Mouse (Mus musculus) splenic B cell, adult 2 months (primary cell): Measurements from ENCODE around the gene Zfp830.

Source experiments
- DNase-seq: peaks from one replicate; pipeline ENCODE4 v3.0.0-alpha.2; 2011; ENCODE audit warnings: low read depth, low spot score
- H3K27me3 ChIP-seq: 2 replicates; pipeline ENCODE4 v1.6.1; 2012; ENCODE audit warnings: mild to moderate bottlenecking, low read length, moderate library complexity, mixed read lengths; ENCODE audit not compliant: control insufficient read depth, poor library complexity, insufficient read depth, severe bottlenecking
- H3K36me3 ChIP-seq: 2 replicates; pipeline ENCODE4 v1.6.1; 2012; ENCODE audit warnings: mild to moderate bottlenecking, low read length, moderate library complexity, mixed read lengths; ENCODE audit not compliant: control insufficient read depth, poor library complexity, insufficient read depth, severe bottlenecking

Zfp830 gene

DNA sequence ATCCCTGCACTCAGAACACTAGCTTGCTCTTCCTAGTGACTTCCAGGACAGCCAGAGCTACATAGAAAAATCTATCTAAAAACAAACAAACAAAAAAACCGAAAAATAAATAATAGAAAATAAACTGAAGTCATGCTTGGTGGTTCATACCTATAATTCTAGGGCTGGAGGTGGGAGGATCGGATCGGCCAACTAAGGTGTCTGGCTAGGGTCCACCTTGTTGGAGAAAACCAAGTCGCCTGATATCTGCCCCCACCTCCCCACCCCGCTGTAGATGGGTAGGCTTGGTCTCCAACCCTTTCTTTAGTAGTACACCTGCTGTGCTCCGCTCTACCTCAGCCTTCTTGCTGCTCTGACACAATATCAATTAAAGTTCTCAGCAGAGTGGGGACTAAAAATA is 18.1 kb downstream of the Zfp830 start:
- Histone ChIP-seq H3K27me3 (no peaks in the 10 kb centered on the region), H3K36me3 (peaks cover 4% of the 10 kb centered on the region; the same call in 1 of the 2 replicates)
- no peak for DNase-seq

DNA sequence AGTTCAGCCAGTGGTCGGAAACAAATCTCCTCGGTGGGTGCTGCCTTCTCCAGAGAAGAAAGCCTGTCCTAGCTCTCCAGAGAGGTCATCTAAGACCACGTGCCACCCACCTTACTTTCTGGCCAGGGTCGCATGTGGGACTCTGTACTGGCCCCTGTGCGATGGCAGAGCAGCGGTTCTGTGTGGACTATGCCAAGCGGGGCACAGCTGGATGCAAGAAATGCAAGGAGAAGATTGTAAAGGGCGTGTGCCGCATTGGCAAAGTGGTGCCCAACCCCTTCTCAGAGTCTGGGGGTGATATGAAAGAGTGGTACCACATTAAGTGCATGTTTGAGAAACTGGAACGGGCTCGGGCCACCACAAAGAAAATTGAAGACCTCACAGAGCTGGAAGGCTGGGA is 19.3 kb downstream of the Zfp830 start:
- DNase-seq: no peak
- Histone ChIP-seq H3K36me3 (peaks cover 7% of the 10 kb centered on the region), H3K27me3 (no peaks in the 10 kb centered on the region)

DNA sequence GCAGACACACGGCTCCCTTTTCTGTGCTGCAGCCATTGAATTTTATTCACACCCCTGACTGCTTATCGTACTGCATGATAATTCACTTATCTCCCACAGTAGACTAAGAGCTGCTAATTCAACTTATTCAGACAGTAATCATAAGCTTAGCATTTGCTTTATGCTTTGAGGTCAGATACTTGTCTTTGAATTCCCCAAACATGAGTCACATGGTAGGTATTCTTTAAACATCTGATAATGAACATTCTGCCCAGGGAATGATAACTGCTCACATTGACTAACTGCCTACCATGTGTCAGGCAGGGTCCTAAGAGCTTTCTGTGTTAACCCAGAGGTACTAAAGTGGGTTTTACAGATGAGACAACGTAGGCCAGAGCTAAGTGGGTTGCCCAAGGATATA is 42.5 kb downstream of the Zfp830 start:
- H3K36me3 ChIP-seq: peaks cover 20% of the 10 kb centered on the region
- no peaks in the 10 kb centered on the region for H3K27me3 ChIP-seq
- no peak for DNase-seq

DNA sequence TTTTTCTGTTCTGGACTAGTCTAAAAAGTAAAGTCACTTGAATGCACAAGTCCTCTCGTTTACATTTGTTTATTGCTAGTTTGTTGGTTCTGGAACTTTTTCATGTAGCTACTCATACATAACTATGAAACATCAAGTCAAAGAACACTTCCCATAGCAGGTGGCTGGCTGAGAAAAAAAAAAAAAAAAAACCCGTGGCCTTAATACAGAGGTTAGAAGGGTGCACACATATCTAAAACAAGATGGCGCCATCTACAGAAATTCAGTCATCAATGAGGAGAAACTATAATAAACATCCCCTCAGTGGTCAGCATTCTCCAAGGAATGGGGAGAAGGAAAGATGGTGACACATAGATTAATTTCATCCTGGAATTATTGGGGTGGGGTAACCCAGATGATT is 43.2 kb downstream of the Zfp830 start:
- H3K36me3 ChIP-seq: peaks cover 16% of the 10 kb centered on the region
- no peaks in the 10 kb centered on the region for H3K27me3 ChIP-seq
- no peak for DNase-seq

DNA sequence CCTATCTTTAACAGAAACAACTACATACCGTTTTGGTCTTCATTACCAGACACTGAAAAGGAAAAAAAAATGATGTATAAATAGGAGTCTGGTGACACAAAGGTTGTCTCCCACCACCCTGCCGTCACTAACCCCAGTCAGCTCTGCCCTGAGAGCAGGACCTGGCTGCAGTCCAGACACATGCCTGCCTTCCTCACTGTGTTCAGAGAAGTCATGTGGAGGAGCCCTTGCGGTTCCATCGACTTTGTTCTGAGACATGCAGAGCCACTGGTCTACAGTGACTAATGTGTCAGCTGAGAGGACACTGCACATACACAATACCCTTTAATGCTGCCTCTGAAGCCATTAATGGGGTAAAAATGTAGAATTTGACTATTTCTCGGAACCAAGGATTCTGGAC is 44.3 kb downstream of the Zfp830 start:
- no peak for DNase-seq
- peaks cover 16% of the 10 kb centered on the region for H3K36me3 ChIP-seq
- H3K27me3 ChIP-seq: no peaks in the 10 kb centered on the region
